Mouse (Mus musculus): ENCODE data around the gene Trmt10c. TPM values are rescaled to one million over a fixed set of nuclear protein-coding genes. Genes with fewer than 3 reads are reported as not detected.
"Not testable (repeated sequence)": the region's sequence is repeated elsewhere in the genome, so short reads cannot be mapped to it uniquely, and the experiment has no call there.

Trmt10c gene
- 1 to 10 TPM; 7.7 to 9.3 TPM for total RNA-seq (2021)
- long read RNA-seq, experiment 1, transcript Trmt10c-201 (2 exons, 3,002 nt): major isoform, 25 of 26 reads
- long read RNA-seq, experiment 1, partial matches to known transcripts: 0 of 26 reads
- long read RNA-seq, experiment 1, other reads (novel, unspliced or antisense): 1 of 26 reads
- long read RNA-seq, experiment 2, transcript Trmt10c-201 (2 exons, 3,002 nt): major isoform, 22 of 23 reads
- long read RNA-seq, experiment 2, partial matches to known transcripts: 0 of 23 reads
- long read RNA-seq, experiment 2, other reads (novel, unspliced or antisense): 1 of 23 reads

- DNase-seq: peak; percentile 90
Observed at GRCm38 (mm10) chr16:56037138-56038010, at the start of gene Trmt10c. Gene Trmt10c, minus strand, starts transcription at chr16:56037819.

GRCm38 (mm10) chr16:56086336-56086735 is 48.7 kb upstream of the Trmt10c start:
- DNase-seq: no peak

- DNase-seq: no peak
Observed at GRCm38 (mm10) chr16:56081691-56082090, 44.1 kb upstream of the Trmt10c start.

GRCm38 (mm10) chr16:56079419-56079818 is 41.8 kb upstream of the Trmt10c start:
- no peak for DNase-seq

GRCm38 (mm10) chr16:56076121-56076869 is 38.7 kb upstream of the Trmt10c start:
- DNase-seq: no peak

- DNase-seq: peak; percentile 85
Observed at GRCm38 (mm10) chr16:56075222-56076111, 37.8 kb upstream of the Trmt10c start.

GRCm38 (mm10) chr16:56074565-56074964 is 36.9 kb upstream of the Trmt10c start:
- no peak for DNase-seq

GRCm38 (mm10) chr16:56074122-56074521 is 36.5 kb upstream of the Trmt10c start:
- no peak for DNase-seq

- not testable (repeated sequence) for DNase-seq
Observed at GRCm38 (mm10) chr16:56073150-56073549, 35.5 kb upstream of the Trmt10c start.

- DNase-seq: no peak
Observed at GRCm38 (mm10) chr16:56072533-56072932, 34.9 kb upstream of the Trmt10c start.

GRCm38 (mm10) chr16:56071317-56072232 is 34.0 kb upstream of the Trmt10c start:
- DNase-seq: no peak

- DNase-seq: no peak
Observed at GRCm38 (mm10) chr16:56068523-56069070, 31.0 kb upstream of the Trmt10c start.

GRCm38 (mm10) chr16:56066113-56066512 is 28.5 kb upstream of the Trmt10c start:
- no peak for DNase-seq

GRCm38 (mm10) chr16:56064334-56064990 is 26.8 kb upstream of the Trmt10c start:
- peak; percentile 41 for DNase-seq

- DNase-seq: no peak
Observed at GRCm38 (mm10) chr16:56062981-56063380, 25.4 kb upstream of the Trmt10c start.

- no peak for DNase-seq
Observed at GRCm38 (mm10) chr16:56061995-56062594, 24.5 kb upstream of the Trmt10c start.

GRCm38 (mm10) chr16:56058151-56058550 is 20.5 kb upstream of the Trmt10c start:
- no peak for DNase-seq

- no peak for DNase-seq
Observed at GRCm38 (mm10) chr16:56056944-56057590, 19.4 kb upstream of the Trmt10c start.

Data from gastrocnemius, postnatal 25 days (tissue).